Mouse (Mus musculus) forebrain, embryonic 13.5 days (tissue): ENCODE data around the gene Zfp961. TPM values are rescaled to one million over a fixed set of nuclear protein-coding genes. Genes with fewer than 3 reads are reported as not detected.

ENCODE experiments used
- ATAC-seq: fragments of 200-750 bp; cut with Nextera tagmentation; 2 replicates; pipeline ENCODE4 v1.8.0; 2017
- H3K27ac ChIP-seq: fragments of 300-500 bp; sonication (generic); 2 replicates; pipeline ENCODE4 v1.5.1; 2015; ENCODE audit warnings: inconsistent platforms, mild to moderate bottlenecking, moderate library complexity
- H3K27me3 ChIP-seq: fragments of 300-500 bp; sonication (generic); 2 replicates; pipeline ENCODE4 v1.6.1; 2015; ENCODE audit warnings: mild to moderate bottlenecking, inconsistent platforms
- H3K36me3 ChIP-seq: fragments of 300-500 bp; sonication (generic); 2 replicates; pipeline ENCODE4 v1.6.1; 2015; ENCODE audit warnings: mild to moderate bottlenecking, inconsistent platforms; ENCODE audit not compliant: poor library complexity, severe bottlenecking
- H3K4me1 ChIP-seq: fragments of 300-500 bp; sonication (generic); 2 replicates; pipeline ENCODE4 v1.6.1; 2015; ENCODE audit warnings: inconsistent platforms
- H3K4me2 ChIP-seq: fragments of 300-500 bp; sonication (generic); 2 replicates; pipeline ENCODE4 v1.6.1; 2015; ENCODE audit warnings: inconsistent platforms, mild to moderate bottlenecking, moderate library complexity
- H3K4me3 ChIP-seq: fragments of 300-500 bp; sonication (generic); 2 replicates; pipeline ENCODE4 v1.5.1; 2015; ENCODE audit warnings: mild to moderate bottlenecking, inconsistent platforms
- H3K9ac ChIP-seq: fragments of 300-500 bp; sonication (generic); 2 replicates; pipeline ENCODE4 v1.6.1; 2015; ENCODE audit warnings: mild to moderate bottlenecking, inconsistent platforms
- H3K9me3 ChIP-seq: fragments of 300-500 bp; sonication (generic); replicated peaks from 2 replicates; pipeline ENCODE4 v1.6.1; 2016; ENCODE audit warnings: inconsistent platforms
- WGBS: fragments of 180-500 bp; shearing (Covaris S2); methylation state at CpG from one replicate; pipeline ENCODE4 v1.1.7; 2015; 5-methylcytosine and 5-hydroxymethylcytosine counted together
- polyA plus RNA-seq: library from polyadenylated mRNA; unstranded; fragments of >200 nt; fragmentation: Nextera tagmentation; extraction: Ambion mirVana; gene quantifications from 2 replicates; pipeline ENCODE4 v1.2.1, GENCODE M21; 2015

Zfp961 gene
- polyA plus RNA-seq, 1 experiment from 2014 or later: 23.3 TPM

- Histone ChIP-seq H3K4me3 (no peak overlapping the region), H3K27ac (no peak overlapping the region), H3K9ac (no peak overlapping the region), H3K36me3 (no peaks in the 10 kb centered on the region), H3K27me3 (no peaks in the 10 kb centered on the region), H3K4me2 (no peak overlapping the region), H3K4me1 (no peaks in the 10 kb centered on the region), H3K9me3 (no peaks in the 10 kb centered on the region)
- 84% methylated on average over 1 of the region's 1 CpGs for WGBS
- ATAC-seq: no peak
Measured at GRCm38 (mm10) chr8:72042493-72042892, 91.7 kb downstream of the Zfp961 start.

Other genes with a start within 250 kb of the Zfp961 start
- 0.33 and 0.44 TPM in 2 replicates for gene B3gnt3, start 249.2 kb upstream of the Zfp961 start, polyA plus RNA-seq
- gene Fcho1, start 225.3 kb upstream of the Zfp961 start, polyA plus RNA-seq: 39.6 and 47.2 TPM in 2 replicates
- gene Zfp709, start 69.0 kb upstream of the Zfp961 start, polyA plus RNA-seq: 5.7 and 6.2 TPM in 2 replicates
- gene Zfp882, start 42.4 kb upstream of the Zfp961 start, polyA plus RNA-seq: 15.1 and 18.7 TPM in 2 replicates
- gene Zfp617, start 42.4 kb upstream of the Zfp961 start, polyA plus RNA-seq: 32.3 and 36.7 TPM in 2 replicates
- gene Cyp4f18, start 58.6 kb downstream of the Zfp961 start, polyA plus RNA-seq: 0.57 and 0.84 TPM in 2 replicates
- not detected in 2 replicates for gene Olfr372, start 90.2 kb downstream of the Zfp961 start, polyA plus RNA-seq
- gene Olfr373, start 132.1 kb downstream of the Zfp961 start, polyA plus RNA-seq: not detected in 2 replicates
- gene Olfr374, start 156.0 kb downstream of the Zfp961 start, polyA plus RNA-seq: not detected in 2 replicates
- 308 and 315 TPM in 2 replicates for gene Tpm4, start 183.9 kb downstream of the Zfp961 start, polyA plus RNA-seq
- 115 and 119 TPM in 2 replicates for gene Rab8a, start 210.2 kb downstream of the Zfp961 start, polyA plus RNA-seq
- not detected in 2 replicates for gene Hsh2d, start 238.6 kb downstream of the Zfp961 start, polyA plus RNA-seq